Mouse (Mus musculus): ENCODE measurements around the gene Gla.

DNA sequence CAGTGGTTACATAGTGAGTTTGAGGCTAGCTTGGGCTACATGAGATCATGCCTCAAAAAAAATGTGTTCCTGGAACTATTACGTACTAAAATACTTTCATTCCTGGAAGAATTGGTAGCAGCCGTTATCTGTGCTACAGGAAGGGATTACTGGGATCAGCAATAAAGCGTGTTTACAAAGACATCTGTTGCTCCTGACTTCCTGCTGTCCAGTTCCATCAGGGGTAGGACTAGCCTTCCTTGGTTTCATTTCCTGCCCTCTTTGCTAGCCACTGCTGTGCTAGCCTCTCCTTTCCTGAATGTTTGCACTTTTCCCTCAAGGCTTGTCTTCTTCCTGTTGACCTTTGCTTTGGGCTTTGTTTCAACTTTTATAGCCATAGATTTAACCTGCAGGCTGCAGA, 34.9 kb upstream of the Gla start:
- TF ChIP-seq POLR2A (IDR thresholded peaks at IDR 0.05; ENCODE audit: insufficient read depth, low read depth, low read length): no peak
- no peak for TF ChIP-seq CTCF (IDR thresholded peaks at IDR 0.05)
